Mouse (Mus musculus) central nervous system, embryonic 14 days (tissue): ENCODE data around the gene Slc35f3. TPM values are rescaled to one million over a fixed set of nuclear protein-coding genes. Genes with fewer than 3 reads are reported as not detected.

Experiments
- polyA plus RNA-seq: library from polyadenylated mRNA; depleted of rRNA; stranded (reverse); fragments of >200 nt; gene quantifications from 2 replicates; pipeline ENCODE4 v1.2.3, GENCODE M21; 2012; rRNA removed

The Slc35f3 gene
- 0.84 and 1.4 TPM in 2 replicates for polyA plus RNA-seq

GRCm38 (mm10) chr8:126298296-126299093 is at the start of gene Slc35f3:
TSS of gene Slc35f3 (plus strand) at chr8:126298558.

GRCm38 (mm10) chr8:126422174-126422919 is 124.0 kb downstream of the Slc35f3 start, which contains the start of gene Coa6:
TSS of gene Coa6 (plus strand) at chr8:126422515.

Other genes starting within 250 kb of the Slc35f3 start
- 30.8 and 32.7 TPM in 2 replicates for gene Coa6, start 124.0 kb downstream of the Slc35f3 start, polyA plus RNA-seq
- 5.5 and 5.7 TPM in 2 replicates for gene Tarbp1, start 176.5 kb downstream of the Slc35f3 start, polyA plus RNA-seq